Mouse (Mus musculus): ENCODE data around the gene Sgip1.

Gene Sgip1

DNA sequence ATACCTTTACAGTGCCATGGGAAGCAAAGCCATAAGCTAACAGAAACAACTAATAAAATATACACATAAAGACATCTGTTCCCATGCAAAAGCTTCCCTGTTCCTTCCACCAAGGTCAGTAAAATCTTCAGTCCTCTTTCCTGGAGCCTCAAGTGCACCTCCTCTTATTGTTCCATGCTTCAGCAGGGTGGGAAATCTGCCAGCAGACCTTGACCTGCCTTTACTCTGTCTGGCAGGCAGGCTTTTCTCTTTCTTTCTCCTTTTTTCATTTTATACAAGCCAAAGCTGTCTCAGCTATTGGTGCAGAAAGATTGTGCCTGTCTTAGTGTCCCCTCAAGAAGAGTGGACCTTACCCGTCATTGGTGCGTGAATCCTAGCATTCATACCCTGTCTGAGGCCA, 154.8 kb downstream of the Sgip1 start:
- no peak for DNase-seq (ENCODE audit: low read depth, low spot score)

- DNase-seq (ENCODE audit: low read depth, low spot score): no peak
These were observed 157.9 kb downstream of the Sgip1 start for GRCm38 (mm10) chr4:102898987-102899386.

GRCm38 (mm10) chr4:102899683-102900082, 158.6 kb downstream of the Sgip1 start:
- DNase-seq (ENCODE audit: low read depth, low spot score): no peak

DNA sequence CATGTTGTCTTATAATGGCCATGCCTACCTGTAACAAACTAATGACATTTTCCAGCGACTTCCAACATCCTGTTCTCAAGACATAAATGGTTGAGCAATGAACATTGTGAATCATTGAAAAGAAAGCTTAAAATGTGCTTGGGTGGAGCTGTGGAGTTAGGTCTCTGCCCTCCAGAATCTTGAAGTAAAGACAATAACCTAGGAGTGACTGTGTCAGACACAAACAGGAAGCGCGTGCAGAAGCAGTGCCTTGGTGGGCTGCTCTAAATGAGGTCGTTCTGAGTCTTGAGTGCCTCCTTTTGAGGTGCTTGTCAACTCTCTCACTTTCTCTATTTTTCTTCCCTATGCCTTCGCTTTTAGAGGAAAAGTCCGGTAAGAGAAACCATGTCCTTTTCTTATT, 159.1 kb downstream of the Sgip1 start:
- no peak for DNase-seq (ENCODE audit: low read depth, low spot score)

- no peak for DNase-seq (ENCODE audit: low read depth, low spot score)
These were observed 166.8 kb downstream of the Sgip1 start for GRCm38 (mm10) chr4:102907843-102908427.

GRCm38 (mm10) chr4:102910191-102910590, 169.1 kb downstream of the Sgip1 start:
- no peak for DNase-seq (ENCODE audit: low read depth, low spot score)

DNA sequence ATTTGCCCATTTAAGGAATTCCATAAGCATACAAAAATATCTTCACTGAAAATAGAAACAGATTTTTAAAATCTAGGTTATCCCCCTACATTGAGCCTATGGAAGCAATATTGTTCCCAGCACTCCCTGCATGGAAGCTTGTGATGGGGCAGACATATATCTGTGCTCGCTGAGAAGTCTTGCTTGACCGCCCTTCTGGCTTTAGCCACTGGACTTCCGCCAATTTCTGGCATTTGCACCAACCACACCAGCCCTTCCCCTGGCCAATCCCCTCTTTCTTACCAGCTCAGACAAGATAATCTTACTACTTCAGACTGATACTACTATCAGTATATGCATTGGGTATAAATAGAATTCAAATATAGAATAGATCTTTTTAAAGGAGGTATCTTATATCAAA, 172.1 kb downstream of the Sgip1 start:
- DNase-seq (ENCODE audit: low read depth, low spot score): no peak

GRCm38 (mm10) chr4:102913700-102914327, 172.7 kb downstream of the Sgip1 start:
- DNase-seq (ENCODE audit: low read depth, low spot score): no peak

DNA sequence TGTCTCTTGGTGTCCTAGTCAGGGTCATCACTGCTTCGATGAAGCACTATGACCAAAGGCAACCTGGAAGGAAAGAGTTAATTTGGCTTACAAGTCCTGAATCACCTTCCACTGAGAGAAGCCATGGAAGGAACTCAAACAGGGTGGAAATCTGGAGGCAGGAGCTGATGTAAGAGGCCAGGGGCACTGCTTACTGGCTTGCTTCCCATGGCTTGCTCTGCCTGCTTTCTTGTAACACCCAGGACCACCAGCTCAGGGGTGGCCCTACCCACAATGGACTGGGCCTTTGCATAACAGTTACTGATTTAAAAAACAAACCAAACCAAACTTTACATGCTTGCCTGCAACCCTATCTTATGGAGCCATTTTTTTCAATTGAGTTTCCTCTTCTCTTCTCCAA, 177.1 kb downstream of the Sgip1 start:
- no peak for DNase-seq (ENCODE audit: low read depth, low spot score)

GRCm38 (mm10) chr4:102929491-102929890, 188.4 kb downstream of the Sgip1 start:
- DNase-seq (ENCODE audit: low read depth, low spot score): no peak

GRCm38 (mm10) chr4:102930679-102931078, 189.6 kb downstream of the Sgip1 start:
- DNase-seq (ENCODE audit: low read depth, low spot score): no peak

DNA sequence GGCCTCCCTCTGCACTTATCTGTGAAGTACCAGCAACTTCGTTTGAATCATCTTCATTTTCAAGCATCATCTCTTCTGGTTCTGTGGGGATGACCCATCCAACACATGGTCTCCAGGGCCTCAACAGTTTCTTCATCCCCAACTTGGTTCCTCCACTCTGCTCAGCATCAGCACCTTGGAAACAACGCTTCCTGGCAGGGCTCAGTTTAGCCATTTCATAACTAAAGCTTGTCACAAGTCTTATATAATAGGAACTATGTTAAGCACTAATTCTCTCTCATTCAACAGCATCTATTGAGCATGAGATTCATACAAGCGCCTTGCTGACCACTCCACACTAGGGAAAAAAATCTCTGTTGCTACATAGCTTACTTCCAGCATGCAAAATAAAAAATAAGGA, 199.2 kb downstream of the Sgip1 start:
- no peak for DNase-seq (ENCODE audit: low read depth, low spot score)

GRCm38 (mm10) chr4:102940738-102941137, 199.6 kb downstream of the Sgip1 start:
- DNase-seq (ENCODE audit: low read depth, low spot score): no peak

GRCm38 (mm10) chr4:102944325-102944724, 203.2 kb downstream of the Sgip1 start:
- DNase-seq (ENCODE audit: low read depth, low spot score): no peak

- DNase-seq (ENCODE audit: low read depth, low spot score): no peak
These were observed 211.4 kb downstream of the Sgip1 start for GRCm38 (mm10) chr4:102952476-102952875.

DNA sequence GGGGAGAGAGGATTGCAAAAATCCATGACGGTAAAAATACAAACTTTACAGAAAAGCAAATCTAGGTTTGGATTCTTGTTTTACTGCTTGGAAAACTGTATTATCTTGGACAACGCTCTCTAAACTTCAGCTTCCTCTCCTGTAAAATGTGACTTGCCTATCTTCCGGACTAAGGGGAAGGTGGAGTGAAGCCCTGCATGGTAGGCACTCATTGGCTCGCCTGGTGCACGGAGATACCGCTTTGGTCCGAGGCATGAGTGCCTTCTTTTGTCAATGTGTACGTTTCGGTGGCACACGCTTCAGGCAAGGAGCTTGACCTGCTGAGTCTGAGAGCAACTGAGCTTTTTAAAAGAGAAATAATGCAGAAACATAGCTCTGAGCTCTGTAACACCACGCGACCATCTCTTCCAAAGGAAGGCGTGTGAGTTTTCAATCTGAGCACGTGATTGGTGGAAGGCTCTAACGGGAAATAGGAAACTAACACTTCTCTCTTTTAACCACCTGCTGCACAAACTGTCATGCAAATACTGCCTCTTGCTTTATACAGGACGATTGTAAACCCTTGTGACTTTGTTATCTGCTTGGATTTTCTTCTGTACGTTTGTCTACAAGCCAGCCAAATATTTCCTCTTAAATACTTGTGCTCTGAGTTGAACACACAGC, 214.3 kb downstream of the Sgip1 start:
- no peak for DNase-seq (ENCODE audit: low read depth, low spot score)

DNA sequence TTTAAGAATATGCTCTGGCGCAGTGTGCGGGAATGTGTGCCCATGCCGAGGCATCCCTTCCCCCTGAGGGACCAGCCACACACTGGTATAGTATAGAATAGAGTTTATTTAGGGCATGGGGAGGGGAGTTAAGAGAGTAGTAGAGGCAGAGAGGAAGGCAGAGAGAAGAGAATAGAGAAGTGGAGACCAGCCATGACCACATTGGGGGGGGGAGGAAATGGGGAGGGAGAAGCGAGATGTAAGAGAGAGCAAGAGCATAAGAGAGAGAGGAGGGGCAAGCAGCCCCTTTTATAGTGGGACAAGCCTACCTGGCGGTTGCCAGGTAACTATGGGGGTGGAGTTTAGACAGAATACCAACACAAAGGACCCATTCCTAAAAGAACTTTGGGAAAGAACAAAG, 218.3 kb downstream of the Sgip1 start:
- DNase-seq (ENCODE audit: low read depth, low spot score): no peak

- no peak for DNase-seq (ENCODE audit: low read depth, low spot score)
These were observed 223.1 kb downstream of the Sgip1 start for GRCm38 (mm10) chr4:102964174-102964573.

DNA sequence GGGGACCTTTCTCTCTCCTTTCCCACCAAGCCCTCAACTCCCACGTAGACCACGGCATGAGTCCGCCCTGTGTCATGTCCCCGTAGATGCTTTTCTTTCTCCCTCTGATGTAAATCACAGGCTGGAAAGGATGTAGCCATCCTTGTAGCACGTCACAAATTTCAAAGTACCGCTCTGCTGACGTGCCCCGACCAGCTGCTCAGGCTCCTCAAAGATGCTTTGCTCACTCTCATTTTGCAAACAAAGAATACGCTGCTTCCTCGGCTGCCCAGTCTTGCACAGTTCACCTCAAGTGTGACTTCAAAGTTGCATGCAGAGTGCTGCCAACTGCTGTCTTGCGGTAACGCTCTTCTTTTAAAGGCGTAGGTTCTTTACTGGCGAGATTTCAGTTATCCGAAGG, 226.7 kb downstream of the Sgip1 start:
- no peak for DNase-seq (ENCODE audit: low read depth, low spot score)

GRCm38 (mm10) chr4:102969599-102969998, 228.5 kb downstream of the Sgip1 start:
- DNase-seq (ENCODE audit: low read depth, low spot score): no peak

DNA sequence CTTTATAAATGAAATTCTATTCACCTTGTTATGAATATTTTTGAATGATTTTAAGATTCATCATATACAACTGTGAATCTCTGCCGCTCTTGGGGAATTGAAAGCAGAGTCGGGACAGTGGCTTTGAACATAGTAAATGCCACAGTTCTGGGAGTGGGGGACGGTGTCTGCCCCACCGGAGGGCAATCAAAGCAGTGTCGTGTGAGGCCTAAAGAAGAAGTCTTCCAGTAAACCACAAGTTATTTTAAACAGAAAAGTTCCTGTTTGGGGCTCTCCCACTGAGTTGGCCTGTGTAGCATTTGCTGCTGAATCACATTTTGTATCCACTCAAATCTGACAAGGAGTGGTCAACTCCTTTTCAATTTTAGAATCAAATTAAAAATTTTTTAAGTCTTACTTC, 230.1 kb downstream of the Sgip1 start:
- no peak for DNase-seq (ENCODE audit: low read depth, low spot score)

- no peak for DNase-seq (ENCODE audit: low read depth, low spot score)
These were observed 231.0 kb downstream of the Sgip1 start for GRCm38 (mm10) chr4:102972071-102972470.

DNA sequence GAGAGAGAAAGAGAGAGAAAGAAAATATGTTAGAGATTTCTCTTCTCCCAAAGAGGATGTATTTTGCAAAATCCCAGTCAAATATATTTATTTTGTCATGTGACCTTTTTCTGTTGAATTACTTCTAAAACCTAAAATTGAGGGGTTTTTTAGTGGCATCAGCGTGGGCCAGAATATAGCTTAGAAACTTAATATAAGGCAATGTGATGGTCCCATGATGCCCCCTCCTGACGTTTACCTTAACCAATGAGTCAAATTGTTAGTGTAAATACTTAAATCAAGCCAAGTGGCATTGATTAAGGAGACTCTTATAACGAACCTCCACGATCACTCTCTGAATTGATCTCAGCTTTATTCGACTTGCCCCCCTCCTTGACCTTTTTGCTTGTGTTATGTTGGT, 233.1 kb downstream of the Sgip1 start:
- no peak for DNase-seq (ENCODE audit: low read depth, low spot score)
